Mouse (Mus musculus) small intestine, adult 10 weeks (tissue): ENCODE results near the gene Sftpa1. TPM values are rescaled to one million over a fixed set of nuclear protein-coding genes. Genes with fewer than 3 reads are reported as not detected.

Experiments used
- polyA plus RNA-seq: library from polyadenylated mRNA; stranded (reverse); fragments of 350-450 nt; fragmentation: Illumina TruSeq; extraction: RNeasy Lipid Tissue Mini Kit (QIAGEN cat#74804); gene quantifications from one replicate; pipeline ENCODE4 v1.2.3, GENCODE M21; 2014; ENCODE audit warnings: low replicate concordance

Sftpa1 gene
- 0.37 TPM for polyA plus RNA-seq

DNA sequence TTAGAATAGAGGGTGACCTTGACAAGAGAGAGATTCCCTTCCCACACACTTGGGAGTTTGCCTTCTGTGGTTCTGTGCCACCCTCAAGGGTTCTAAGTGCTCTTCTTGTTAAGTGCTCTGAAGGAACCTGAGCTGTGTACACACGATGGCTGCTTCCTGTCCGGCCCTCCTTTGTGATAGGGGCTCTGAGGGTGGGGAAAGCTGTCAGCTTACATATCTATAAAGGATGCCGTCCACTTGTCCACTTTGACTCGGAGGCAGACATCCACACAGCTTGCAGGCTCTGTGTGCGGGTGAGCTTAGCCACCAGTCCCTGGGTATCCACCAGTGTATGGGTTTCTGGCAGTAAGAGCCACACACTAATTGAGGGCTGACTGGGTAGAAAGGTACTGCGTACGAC is at the start of gene Sftpa1:
Gene Sftpa1 (plus strand): TSS at position 243 of the 400 bp plus-strand sequence.

DNA sequence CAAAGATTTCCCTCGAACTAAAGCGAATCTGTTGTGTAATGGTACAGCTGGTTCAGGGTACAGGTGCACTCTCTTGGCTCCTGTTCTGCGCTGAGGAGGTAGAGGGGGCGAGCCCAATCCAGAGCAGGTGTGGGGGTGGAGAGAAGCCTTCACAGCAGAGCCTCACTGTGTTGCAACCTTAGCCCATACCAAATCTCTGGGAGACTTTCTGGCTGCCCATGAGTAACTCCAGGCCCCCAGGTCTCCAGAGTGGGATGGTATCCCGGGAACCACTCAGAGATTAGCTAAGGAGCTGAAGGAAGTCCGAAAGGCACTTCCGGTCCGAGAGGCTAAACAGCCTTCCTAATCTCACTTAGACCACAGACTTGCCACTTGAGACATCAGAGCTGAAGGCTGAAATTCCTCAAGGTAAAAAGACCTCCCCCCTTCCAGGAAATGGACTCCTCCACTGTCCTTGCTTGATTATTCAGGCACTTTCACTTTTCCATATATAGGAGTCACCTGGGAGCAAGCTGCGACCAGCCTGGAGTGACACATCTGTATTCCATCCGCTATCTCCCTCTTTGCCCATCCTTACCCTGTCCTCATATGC is 26.6 kb upstream of the Sftpa1 start, which contains the start of gene Mat1a:
Gene Mat1a (plus strand): TSS at position 183 of the 592 bp plus-strand sequence.

DNA sequence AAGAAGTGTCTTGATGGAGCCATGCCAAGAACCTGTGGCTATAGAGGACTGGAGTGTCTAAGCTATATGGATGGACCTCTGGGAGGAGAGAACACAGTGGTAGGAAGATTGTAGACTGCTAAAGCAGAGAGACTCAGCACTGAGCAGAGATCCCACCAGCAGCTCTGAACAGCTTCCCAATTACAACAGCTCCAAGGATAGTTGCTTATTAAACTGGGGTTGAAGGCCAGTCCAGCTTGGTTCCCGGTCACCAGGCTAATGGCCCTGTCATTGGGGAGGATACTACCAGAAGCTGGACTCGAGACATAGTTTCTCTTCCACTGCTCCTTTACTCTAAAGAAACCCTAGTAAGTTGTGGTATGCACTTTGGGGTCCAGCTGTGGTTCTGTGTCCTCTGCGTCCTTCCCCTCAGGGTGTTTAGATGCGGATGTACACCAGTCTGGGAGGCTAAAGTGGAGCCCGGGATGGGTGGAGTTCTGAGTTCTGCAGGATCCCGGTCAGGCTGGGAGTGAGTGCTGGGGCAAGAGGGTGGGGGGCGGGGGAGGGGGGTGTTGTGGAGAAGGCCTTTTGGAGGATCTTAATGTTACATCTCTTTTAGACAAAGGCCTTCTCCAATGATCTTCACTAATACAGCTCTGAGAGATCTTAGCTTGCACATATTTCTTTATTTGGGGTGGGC is 19.8 kb downstream of the Sftpa1 start, which contains the start of gene Mbl1:
Gene Mbl1 (plus strand): TSS at position 239 of the 679 bp plus-strand sequence.

DNA sequence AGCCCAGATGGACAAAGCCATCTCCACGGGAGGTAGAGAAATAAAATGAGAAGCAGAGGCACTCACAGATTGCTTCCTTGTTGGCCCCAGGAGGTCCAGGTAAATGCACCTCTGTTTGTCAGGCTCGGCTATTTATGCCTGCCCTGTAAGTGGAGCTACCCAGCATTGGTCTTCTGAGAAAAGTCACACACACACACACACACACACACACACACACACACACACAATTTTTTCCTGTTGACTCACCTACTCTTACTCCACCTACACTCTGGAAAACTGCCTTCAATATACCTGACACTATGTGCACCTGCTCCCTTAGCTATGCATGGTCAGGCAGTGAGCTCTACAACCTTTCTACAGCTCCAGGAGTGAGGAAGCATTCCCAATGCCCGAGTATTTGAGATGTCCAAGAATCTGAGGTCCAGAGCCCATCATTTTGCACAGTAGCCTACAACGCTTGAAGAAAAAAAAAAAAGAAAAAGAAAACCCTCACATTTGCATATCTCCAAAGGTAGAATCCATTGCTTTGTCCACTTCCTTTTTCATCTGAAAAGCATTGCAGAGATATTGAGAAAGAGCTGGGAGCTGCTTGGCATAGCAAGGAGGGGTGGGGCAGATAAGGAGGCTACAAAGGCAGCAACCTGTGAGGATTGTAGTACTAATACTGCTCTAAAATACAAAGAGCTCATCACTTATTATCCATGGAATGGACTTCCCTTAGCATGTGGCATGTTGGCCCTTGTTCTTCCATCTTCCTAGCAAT is 53.7 kb downstream of the Sftpa1 start, which contains the start of gene Sftpd:
Gene Sftpd (minus strand): TSS at position 91 of the 763 bp plus-strand sequence.

Other genes with a start within 250 kb of the Sftpa1 start
- gene Sh2d4b, start 238.5 kb upstream of the Sftpa1 start, polyA plus RNA-seq, result 0.33 TPM
- gene Tspan14, start 165.0 kb upstream of the Sftpa1 start, polyA plus RNA-seq, result 9.9 TPM
- 636 TPM for gene Fam213a, start 118.0 kb upstream of the Sftpa1 start, polyA plus RNA-seq
- not detected for gene Dydc2, start 62.6 kb upstream of the Sftpa1 start, polyA plus RNA-seq
- not detected for gene Dydc1, start 58.9 kb upstream of the Sftpa1 start, polyA plus RNA-seq
- 0.37 TPM for gene Mat1a, start 26.7 kb upstream of the Sftpa1 start, polyA plus RNA-seq
- gene Mbl1, start 19.7 kb downstream of the Sftpa1 start, polyA plus RNA-seq, result not detected
- gene Sftpd, start 53.4 kb downstream of the Sftpa1 start, polyA plus RNA-seq, result not detected
- gene Gm2832, start 147.0 kb downstream of the Sftpa1 start, polyA plus RNA-seq, result not detected
- not detected for gene Gm5798, start 216.8 kb downstream of the Sftpa1 start, polyA plus RNA-seq